Mouse (Mus musculus) bone marrow, adult 2 months (tissue): Measurements from ENCODE around the gene Exoc4.

Experiments
- CTCF ChIP-seq: fragments of 200-500 bp; IDR thresholded peaks from 2 replicates; pipeline ENCODE4 v1.5.1; 2011; ENCODE audit warnings: low read length, control low read depth; ENCODE audit not compliant: control insufficient read depth, insufficient read depth
- POLR2A ChIP-seq: fragments of 200-500 bp; IDR thresholded peaks from 2 replicates; pipeline ENCODE4 v1.6.1; 2011; ENCODE audit warnings: low read depth, mild to moderate bottlenecking, control low read depth, low read length, borderline replicate concordance; ENCODE audit not compliant: control insufficient read depth

- TF ChIP-seq CTCF, result no peak
- TF ChIP-seq POLR2A, result no peak
Observed at GRCm38 (mm10) chr6:33484568-33484967, 235.7 kb downstream of the Exoc4 start.
